Mouse (Mus musculus) embryo, embryonic 11 days (tissue): ENCODE data around the gene Rac2.

Source experiments
- DNase-seq: peaks from one replicate; pipeline ENCODE4 v3.0.0-alpha.2; 2015

The Rac2 gene

DNA sequence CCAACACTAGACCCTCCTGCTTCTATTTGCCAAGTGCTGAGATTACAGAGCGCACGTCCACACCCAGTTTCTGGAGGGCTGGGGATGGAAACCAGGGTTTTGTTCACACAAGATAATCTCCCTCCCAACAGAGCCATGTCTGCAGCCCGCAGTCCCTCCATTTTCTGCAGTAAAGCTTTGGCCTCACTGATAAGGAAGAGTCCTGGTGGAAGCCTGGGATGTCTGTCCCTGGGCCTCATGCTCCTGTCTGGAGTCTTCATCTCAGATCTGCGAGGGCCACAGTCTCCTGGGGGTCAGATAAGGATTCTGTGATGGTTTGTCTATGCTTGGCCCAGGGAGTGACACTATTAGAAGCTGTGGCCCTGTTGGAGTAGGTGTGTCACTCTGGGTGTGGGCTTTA, 15.5 kb upstream of the Rac2 start:
- no peak for DNase-seq

DNA sequence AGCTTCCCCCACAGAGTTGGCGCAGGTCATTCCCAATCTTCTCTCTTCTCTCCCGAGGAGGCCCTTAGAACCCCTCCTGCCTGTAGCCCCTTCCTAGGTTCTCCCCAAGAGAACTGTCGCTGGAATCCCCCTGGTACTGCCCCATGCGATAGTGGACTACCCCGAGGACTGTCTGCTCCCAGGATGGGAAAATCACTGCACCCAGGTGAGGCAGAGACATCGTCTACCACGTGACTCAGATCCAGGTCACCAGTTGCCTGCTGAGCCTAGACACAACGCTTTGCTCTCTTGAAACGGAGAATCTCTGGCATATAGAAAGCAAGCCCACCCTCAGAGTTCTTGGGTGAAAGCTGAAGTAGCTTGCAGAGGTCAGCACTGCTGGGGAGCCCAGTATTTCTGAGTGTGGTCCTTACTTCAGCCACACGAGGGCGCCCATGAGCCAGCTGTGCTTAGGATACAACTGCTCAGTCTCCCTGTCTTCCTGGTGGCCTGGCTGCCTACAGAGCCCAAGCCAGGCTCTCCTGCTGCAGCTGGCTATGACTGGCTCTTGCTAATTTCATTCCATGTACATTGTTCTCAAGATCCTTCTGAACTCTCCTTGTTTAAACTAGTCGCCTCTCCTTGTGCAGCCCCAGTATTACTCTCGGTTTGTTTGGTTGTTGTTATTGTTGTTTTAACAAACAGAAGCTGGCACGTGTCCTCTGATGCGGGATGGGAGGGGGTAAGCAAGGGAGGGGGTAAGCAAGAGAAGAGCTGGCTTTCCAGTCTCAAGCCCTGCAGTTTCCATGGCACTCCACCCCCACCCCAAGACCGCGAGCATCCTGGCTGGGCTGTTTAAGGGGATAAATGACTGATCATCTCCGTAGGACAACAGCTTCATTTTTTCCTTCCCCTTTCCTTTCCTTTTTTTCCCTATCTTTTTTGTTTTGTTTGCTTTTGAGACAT, 14.7 kb upstream of the Rac2 start:
- peak; percentile 83 for DNase-seq

- no peak for DNase-seq
Measured at GRCm38 (mm10) chr15:78585404-78585803, 12.8 kb upstream of the Rac2 start.

DNA sequence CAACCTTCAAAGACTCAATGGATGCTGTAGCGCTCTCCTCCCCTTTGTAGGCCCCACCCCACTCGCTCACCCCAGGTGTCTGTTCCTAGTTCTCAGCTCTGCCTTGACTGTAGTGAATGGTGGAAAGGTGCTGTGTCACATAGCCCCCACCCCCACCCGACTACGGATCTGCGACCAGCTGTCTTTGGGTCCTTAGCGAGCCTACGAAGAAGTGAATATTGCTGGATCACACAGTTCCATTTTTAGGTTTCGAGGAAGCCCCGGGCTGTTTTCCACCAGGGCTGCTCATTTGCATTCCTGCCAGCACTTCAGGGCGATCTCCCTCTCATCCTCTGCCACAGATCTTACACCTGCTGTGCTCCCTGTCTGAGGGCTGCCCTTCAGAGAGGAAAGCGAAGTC, 10.8 kb upstream of the Rac2 start:
- no peak for DNase-seq

GRCm38 (mm10) chr15:78576284-78576810, 3.8 kb upstream of the Rac2 start:
- no peak for DNase-seq

GRCm38 (mm10) chr15:78572270-78572600, 348 bp downstream of the Rac2 start:
- DNase-seq: no peak

DNA sequence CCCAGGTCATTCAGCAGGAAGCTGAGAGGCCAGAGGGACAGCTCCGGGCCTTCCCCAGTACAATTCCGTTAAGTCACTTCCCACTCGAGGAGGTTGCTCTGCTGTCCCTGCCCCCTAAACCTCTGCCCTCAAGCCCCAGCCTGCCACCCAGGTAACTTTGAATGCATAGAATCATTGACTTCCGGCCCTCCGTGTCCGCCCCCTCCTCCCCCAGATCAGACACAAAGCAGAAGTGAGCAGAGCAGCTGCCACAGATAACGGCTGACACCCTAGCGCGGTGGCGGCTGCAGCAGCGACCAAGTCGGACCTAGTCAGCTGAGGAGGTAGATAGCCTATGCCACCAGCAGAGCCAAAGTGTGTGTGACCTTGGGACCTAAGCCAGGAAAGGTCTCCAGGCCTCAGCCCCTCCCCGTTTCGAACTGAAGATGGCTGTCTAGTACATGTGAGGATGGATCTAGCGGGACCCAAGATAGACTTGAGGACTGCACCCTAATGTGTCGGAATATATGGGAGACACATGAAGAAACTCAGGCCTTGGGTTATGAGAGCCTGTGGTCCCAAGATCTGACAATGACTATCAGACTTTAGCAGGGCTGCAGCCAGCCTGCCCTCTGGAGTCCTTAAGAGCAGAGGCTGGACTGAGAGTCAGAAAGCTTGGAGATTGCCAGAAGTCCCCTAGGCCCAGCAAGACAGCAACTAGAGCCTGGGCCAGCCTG, 871 bp downstream of the Rac2 start:
- DNase-seq: no peak

DNA sequence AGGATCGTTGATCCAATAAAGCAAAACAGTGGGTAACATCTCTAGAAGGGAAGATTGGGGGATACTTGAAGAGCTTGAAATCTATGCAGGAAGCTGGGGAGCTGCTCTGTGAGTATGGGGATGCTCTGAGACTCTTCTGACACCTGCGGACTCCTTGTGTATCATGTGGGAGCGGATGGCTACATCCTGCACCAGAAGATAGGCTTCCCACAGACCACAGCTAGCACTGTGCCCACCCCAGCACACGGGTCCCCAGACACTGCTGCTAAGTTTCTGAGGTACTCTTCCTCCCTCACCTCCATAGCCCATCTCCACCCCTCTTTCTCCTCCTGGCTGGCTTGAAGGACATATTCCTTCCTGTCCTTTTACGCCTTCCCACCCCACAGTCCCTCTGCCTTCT, 2.4 kb downstream of the Rac2 start:
- DNase-seq: no peak

DNA sequence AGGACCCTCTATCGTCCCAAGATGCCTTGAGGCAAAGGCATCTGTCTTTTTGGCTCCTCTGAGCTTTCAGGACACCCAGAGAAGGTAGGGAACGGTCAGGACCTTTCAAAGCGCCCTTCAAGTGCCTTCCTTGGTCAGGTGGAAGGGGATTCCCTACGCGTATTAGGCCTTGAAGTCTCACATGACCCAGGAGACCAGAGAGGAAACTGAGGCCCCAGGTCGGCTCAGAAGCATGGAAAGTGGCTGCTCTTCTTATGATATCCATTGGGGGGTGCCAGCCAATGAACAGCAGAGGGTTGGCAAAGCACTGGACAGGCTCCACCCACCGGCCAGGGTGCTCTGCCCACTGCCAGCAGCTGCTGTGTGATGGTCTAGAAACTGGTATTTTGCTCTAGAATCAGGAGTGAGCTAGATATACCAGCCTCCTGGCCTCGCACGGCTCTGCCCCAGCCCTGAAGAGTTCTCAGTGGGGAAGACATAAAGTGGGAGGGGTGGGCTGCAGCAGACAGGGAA, 4.9 kb downstream of the Rac2 start:
- DNase-seq: no peak

GRCm38 (mm10) chr15:78564764-78565435, 7.7 kb downstream of the Rac2 start:
- no peak for DNase-seq

GRCm38 (mm10) chr15:78563937-78564336, 8.6 kb downstream of the Rac2 start:
- no peak for DNase-seq

DNA sequence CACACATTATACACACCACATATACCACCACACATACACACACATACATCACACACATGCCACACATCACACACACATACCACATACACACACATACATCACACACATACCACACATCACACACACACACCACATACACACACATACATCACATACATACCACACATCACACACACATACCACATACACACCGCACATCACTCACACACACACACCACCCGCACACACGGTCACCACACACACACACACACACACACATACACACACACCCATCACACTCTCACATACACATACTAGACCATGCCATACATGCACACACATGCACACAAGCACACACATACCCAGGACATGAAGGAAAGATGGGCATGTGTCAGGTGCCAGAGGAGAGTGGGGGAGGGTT, 9.2 kb downstream of the Rac2 start:
- DNase-seq: no peak

DNA sequence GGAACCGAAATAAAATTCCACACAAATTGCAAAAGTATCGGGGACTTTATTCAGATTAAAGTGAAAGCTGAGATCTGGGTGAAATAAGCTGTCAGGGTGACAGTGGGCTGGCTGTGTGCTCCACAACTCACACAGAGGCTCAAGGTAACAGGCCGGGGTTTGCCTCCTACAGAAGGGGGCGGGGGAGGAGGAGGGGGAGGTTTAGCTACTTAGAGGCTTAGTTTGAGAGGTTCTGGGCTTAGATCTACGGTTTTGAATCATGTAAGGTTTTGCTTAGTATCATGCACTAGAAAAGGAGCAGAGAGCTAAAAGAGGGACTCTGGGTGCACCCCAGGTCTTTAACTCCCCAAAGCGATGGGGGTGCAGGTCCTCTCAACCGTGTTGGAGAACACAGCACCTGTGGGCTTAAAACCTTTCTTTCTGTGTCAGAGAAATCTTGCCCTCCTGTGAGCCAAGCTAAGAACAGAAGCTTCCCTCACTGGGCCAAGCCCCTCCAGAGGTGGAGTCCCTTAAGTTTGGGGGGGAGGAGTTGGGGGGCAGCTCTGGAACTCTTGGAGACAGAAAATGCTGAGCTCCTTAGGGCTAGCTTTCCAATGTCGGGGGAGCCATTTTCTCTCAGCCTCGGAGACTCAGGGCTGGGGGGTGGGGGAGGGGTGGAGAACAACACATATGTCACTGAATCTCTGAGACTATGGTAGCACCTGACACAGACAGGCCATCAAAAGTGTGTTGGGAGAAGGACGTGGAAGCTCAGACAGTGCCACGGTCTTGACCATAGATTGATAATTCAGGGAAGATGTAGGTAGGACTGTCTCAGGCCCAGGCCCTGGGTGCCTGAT, 13.2 kb downstream of the Rac2 start:
- DNase-seq: no peak

DNA sequence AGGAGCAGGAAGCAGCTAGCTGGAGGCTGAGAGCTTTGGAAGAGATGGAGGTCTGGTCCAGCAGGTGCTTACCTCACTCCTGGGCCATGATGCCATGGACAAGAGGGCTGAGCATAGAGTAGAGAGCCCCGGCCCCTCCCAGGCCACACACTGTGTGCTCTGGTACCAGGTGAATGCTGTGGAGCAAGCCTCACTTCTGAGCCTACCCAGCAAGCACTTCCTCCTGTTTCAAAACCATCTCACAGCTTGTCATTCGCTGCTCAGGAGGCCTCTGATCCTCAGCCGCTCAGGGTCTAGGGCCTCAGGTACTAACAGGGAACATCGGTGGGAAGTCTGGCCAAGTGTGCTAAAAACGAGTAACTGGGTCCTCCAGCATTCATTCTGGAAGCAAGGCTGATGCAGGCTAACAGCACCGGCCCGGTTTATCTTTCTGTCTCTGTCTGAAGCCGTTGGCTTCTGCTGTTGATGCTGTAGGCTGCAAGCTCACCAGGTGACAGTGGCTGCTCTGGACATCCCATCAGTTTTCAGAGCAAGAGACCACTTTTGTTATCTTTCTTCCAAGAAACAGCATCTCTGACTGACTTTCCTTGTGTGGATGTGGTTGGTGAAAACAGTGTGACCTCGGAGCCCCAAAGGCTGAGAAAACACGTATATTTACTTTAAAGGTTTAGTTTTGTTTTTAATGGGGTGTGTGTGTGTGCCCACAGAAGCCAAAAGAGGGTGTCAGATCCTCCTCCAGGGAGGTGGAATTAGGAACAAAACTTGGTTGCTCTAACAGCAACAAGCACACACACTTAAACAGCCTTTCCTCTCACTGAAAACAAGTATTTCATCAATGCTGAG, 14.7 kb downstream of the Rac2 start:
- DNase-seq: no peak

GRCm38 (mm10) chr15:78554545-78555313, 17.9 kb downstream of the Rac2 start:
- DNase-seq: no peak

DNA sequence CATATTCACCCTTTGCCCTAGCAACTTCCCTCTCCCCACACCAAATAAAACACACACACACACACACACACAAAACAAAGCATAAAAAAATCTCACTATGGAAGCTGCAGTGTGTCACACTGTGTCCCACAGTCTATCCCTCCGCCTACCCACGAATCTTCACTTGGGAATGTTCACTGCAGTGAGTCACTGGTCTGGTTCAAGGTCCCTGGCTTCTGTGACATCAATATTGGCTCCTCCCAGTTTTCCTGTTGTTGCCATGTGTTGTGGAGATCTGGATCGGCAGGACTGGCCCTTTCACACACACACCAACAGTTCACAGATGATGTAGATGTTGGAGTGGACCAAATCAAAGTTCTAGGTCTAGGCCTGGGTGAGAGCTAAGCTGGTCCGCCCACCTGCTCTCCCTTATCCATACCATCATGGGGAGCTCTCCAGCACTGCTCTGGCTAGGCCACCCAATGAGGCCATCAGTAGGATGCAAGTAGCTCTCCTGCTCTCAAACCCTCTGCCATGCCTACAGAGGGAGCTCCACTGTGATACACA, 23.3 kb downstream of the Rac2 start:
- DNase-seq: no peak

DNA sequence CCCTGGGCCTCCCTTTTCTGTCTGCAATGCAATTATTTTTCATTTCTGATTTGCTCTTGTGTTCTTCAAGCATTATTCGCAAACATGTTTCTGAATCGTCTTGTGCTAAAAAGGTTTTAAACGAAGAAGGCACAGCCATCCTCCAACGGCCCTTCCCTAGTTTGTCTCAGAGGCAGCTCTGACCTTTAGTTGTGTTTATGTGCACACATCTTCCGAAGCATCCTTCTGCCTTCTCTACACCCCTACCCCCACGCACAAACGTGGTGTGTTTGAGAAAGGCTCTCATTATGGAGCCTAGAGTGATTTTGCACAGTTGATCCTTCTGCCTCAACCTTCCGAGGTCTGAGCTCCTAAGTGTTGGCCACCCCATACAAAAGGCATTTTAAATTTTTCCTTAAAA, 23.9 kb downstream of the Rac2 start:
- DNase-seq: no peak

DNA sequence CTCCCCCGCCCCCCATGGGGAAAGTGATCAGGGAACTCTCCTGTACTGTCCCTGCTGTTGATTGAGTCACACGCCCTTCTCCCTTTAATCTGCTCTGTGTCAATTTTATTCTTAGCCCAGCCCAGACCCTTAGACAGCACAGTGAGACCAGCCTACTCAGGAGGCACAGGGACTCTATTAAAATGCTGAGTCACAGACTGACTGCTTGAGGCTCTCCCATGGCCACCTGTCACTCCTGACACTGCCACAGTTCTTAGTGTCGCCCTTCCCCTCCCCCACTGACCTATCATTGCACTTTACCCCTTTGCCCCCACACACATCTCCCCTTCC, 24.3 kb downstream of the Rac2 start:
- DNase-seq: peak; percentile 49

DNA sequence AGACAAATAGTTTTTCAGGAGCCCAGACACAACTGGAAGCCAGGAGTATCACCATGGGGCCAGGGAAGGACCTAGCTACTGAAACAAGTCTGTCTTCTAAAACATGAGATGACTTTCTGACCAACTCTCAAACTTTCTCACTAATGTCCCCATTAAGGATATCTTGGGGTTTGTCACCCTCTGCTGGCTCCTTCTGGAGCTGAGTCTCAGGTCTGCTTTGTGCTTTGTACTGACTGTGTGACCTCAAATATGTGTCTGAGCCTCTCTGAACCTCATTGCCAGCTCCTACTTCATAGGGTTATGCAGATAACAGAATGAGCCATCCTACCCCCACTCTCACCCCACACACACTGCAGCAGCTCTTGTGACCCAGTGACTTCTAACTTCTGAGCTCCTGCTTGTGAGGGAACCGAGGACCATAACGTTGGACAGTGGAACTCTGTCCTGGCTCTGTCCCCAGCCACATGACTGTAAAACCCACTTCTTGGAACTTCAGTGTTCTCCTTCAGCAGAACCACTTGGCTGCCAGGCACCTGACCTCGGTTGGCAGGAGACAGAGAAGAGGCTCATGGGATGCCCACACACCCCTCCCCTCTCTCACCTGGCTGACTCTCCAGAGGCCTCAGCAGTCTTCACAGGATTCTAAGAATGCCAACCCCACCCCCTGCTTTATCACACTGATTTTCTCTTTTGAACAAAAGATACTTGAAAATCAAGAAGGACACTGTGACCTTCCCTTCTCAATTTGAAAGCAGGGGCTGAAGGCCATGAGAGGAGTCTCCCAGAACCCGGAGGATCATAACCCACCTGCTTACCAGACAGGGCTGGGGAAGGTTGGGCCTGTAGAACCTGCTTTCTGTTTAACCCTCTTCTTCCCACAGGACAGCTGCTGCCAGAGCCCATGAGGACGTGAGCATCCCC, 24.9 kb downstream of the Rac2 start:
- DNase-seq: no peak
